Mouse (Mus musculus) heart, adult 2 months (tissue): ENCODE measurements at regions not wholly inside any gene's neighbourhood (a gene's known extent, or its start where the extent isn't known, plus 50 kb on each side); places are given as distances from the start of the nearest gene placed in this dataset.

ENCODE experiments used
- DNase-seq, 2 experiments: peaks; one replicate each; pipeline ENCODE4 v3.0.0; 2021
- H3K27ac ChIP-seq: fragments of 200-600 bp; 2 replicates; pipeline ENCODE4 v1.8.1; 2022
- H3K27me3 ChIP-seq: fragments of 200-500 bp; 2 replicates; pipeline ENCODE4 v1.6.1; 2012; ENCODE audit warnings: mild to moderate bottlenecking, low read length, inconsistent platforms, mixed read lengths; ENCODE audit not compliant: control insufficient read depth, insufficient read depth
- H3K36me3 ChIP-seq: fragments of 200-500 bp; 2 replicates; pipeline ENCODE4 v1.6.1; 2012; ENCODE audit warnings: low read length, inconsistent platforms; ENCODE audit not compliant: control insufficient read depth, insufficient read depth
- H3K4me1 ChIP-seq: fragments of 200-500 bp; 2 replicates; pipeline ENCODE4 v1.6.1; 2011; ENCODE audit warnings: low read length; ENCODE audit not compliant: control insufficient read depth, insufficient read depth
- H3K4me3 ChIP-seq: fragments of 200-600 bp; 2 replicates; pipeline ENCODE4 v1.8.1; 2022
- H3K79me2 ChIP-seq: fragments of 200-500 bp; replicated peaks from 2 replicates; pipeline ENCODE4 v1.6.1; 2012; ENCODE audit warnings: mild to moderate bottlenecking, inconsistent platforms, low read length, moderate library complexity, mixed read lengths; ENCODE audit not compliant: control insufficient read depth, insufficient read depth
- H3K9ac ChIP-seq: fragments of 200-500 bp; 2 replicates; pipeline ENCODE4 v1.6.1; 2012; ENCODE audit warnings: low read depth, mild to moderate bottlenecking, control low read depth, inconsistent platforms, low read length, mixed read lengths
- CTCF ChIP-seq: fragments of 200-600 bp; IDR thresholded peaks from 2 replicates; pipeline ENCODE4 v1.8.1; 2022; ENCODE audit warnings: antibody characterized with exemption, mild to moderate bottlenecking, moderate library complexity
- EP300 ChIP-seq: fragments of 200-500 bp; IDR thresholded peaks from 2 replicates; pipeline ENCODE4 v1.6.1; 2011; ENCODE audit warnings: low read depth, low read length, control low read depth; ENCODE audit not compliant: insufficient read depth
- POLR2A ChIP-seq: fragments of 200-500 bp; IDR thresholded peaks from 2 replicates; pipeline ENCODE4 v1.6.1; 2011; ENCODE audit warnings: mild to moderate bottlenecking, low read depth, low read length, control low read depth; ENCODE audit not compliant: insufficient read depth
- WGBS: fragments of 180-500 bp; shearing (Covaris S2); methylation state at CpG from one replicate; pipeline ENCODE4 v1.1.7; 2018; 5-methylcytosine and 5-hydroxymethylcytosine counted together
- intact Hi-C: fragments of 180-260 bp; cut with DNase I; formaldehyde crosslinking; loops from one replicate; pipeline ENCODE4 v1.15.1; 2025

GRCm38 (mm10) chr4:110038696-110039095 lies 60.8 kb downstream of the Dmrta2 start:
- intact Hi-C loops, result no loop called here
- no peak overlapping the region for H3K4me3 ChIP-seq
- no peak for DNase-seq
- 47% methylated on average over 5 of the region's 5 CpGs for WGBS
- no peak for TF ChIP-seq EP300
- TF ChIP-seq CTCF, result no peak
- no peak for TF ChIP-seq POLR2A
- no peaks in the 10 kb centered on the region for H3K27me3 ChIP-seq
- H3K79me2 ChIP-seq, result no peaks in the 10 kb centered on the region
- no peak overlapping the region for H3K27ac ChIP-seq
- no peak overlapping the region for H3K9ac ChIP-seq
- no peaks in the 10 kb centered on the region for H3K36me3 ChIP-seq
- no peaks in the 10 kb centered on the region for H3K4me1 ChIP-seq

- WGBS, result 69% methylated on average over 17 of the region's 17 CpGs
- Histone ChIP-seq H3K27ac (no peak overlapping the region), H3K36me3 (no peaks in the 10 kb centered on the region), H3K4me3 (no peak overlapping the region), H3K79me2 (no peaks in the 10 kb centered on the region), H3K4me1 (no peaks in the 10 kb centered on the region), H3K9ac (no peak overlapping the region), H3K27me3 (no peaks in the 10 kb centered on the region)
- TF ChIP-seq EP300, result no peak
- no peak for TF ChIP-seq CTCF
- no peak for TF ChIP-seq POLR2A
- intact Hi-C loops, result no loop called here
- DNase-seq, result no peak
Observed at GRCm38 (mm10) chr4:110044851-110045618, 67.2 kb downstream of the Dmrta2 start.

- intact Hi-C loops, result no loop called here
- H3K4me3 ChIP-seq, result no peak overlapping the region
- no peaks in the 10 kb centered on the region for H3K4me1 ChIP-seq
- TF ChIP-seq CTCF, result no peak
- no peak for TF ChIP-seq EP300
- TF ChIP-seq POLR2A, result no peak
- H3K27ac ChIP-seq, result no peak overlapping the region
- H3K79me2 ChIP-seq, result no peaks in the 10 kb centered on the region
- H3K27me3 ChIP-seq, result no peaks in the 10 kb centered on the region
- H3K9ac ChIP-seq, result no peak overlapping the region
- H3K36me3 ChIP-seq, result no peaks in the 10 kb centered on the region
- DNase-seq, result no peak
- WGBS, result 67% methylated on average over 12 of the region's 12 CpGs
Observed at GRCm38 (mm10) chr4:110045651-110046269, 67.9 kb downstream of the Dmrta2 start.

- no peak for DNase-seq
- Histone ChIP-seq H3K4me3 (no peak overlapping the region), H3K27me3 (no peaks in the 10 kb centered on the region), H3K4me1 (no peaks in the 10 kb centered on the region), H3K9ac (no peak overlapping the region), H3K27ac (no peak overlapping the region), H3K79me2 (no peaks in the 10 kb centered on the region), H3K36me3 (no peaks in the 10 kb centered on the region)
- 87% methylated on average over 11 of the region's 11 CpGs for WGBS
- TF ChIP-seq POLR2A, result no peak
- no peak for TF ChIP-seq EP300
- TF ChIP-seq CTCF, result no peak
- intact Hi-C loops, result no loop called here
Observed at GRCm38 (mm10) chr4:110046270-110046651, 68.4 kb downstream of the Dmrta2 start.

- Histone ChIP-seq H3K27me3 (no peaks in the 10 kb centered on the region), H3K79me2 (no peaks in the 10 kb centered on the region), H3K4me1 (no peaks in the 10 kb centered on the region), H3K4me3 (peak overlapping the region; percentile 44), H3K36me3 (no peaks in the 10 kb centered on the region), H3K9ac (peak overlapping the region; percentile 31), H3K27ac (peak overlapping the region; percentile 11; the same call in 1 of the 2 replicates)
- intact Hi-C loops, result loop anchor here (2.0 kb wide), 1 partner anchor 1576 kb away; no protein-coding TSS in a partner anchor
- WGBS, result 6% methylated on average over 40 of the region's 40 CpGs
- DNase-seq, result peak; percentile 77 to 85
- TF ChIP-seq POLR2A, result no peak
- peak; percentile 86 for TF ChIP-seq CTCF
- no peak for TF ChIP-seq EP300
Observed at GRCm38 (mm10) chr4:110050393-110051280, 72.8 kb downstream of the Dmrta2 start.

- intact Hi-C loops, result loop anchor here (2.0 kb wide), 1 partner anchor 1576 kb away; no protein-coding TSS in a partner anchor
- TF ChIP-seq CTCF, result no peak
- H3K27me3 ChIP-seq, result no peaks in the 10 kb centered on the region
- 16% methylated on average over 12 of the region's 12 CpGs for WGBS
- H3K9ac ChIP-seq, result peak overlapping the region; percentile 31
- peak overlapping the region; percentile 44 for H3K4me3 ChIP-seq
- no peaks in the 10 kb centered on the region for H3K36me3 ChIP-seq
- H3K79me2 ChIP-seq, result no peaks in the 10 kb centered on the region
- no peaks in the 10 kb centered on the region for H3K4me1 ChIP-seq
- no peak for DNase-seq
- H3K27ac ChIP-seq, result peak overlapping the region; percentile 11; the same call in 1 of the 2 replicates
Observed at GRCm38 (mm10) chr4:110051281-110051665, 73.4 kb downstream of the Dmrta2 start.
